Mouse (Mus musculus) heart, embryonic 14.5 days (tissue): Measurements from ENCODE around the gene Scamp2. TPM values are rescaled to one million over a fixed set of nuclear protein-coding genes. Genes with fewer than 3 reads are reported as not detected.

ENCODE experiments used
- ATAC-seq: fragments of 200-750 bp; cut with Nextera tagmentation; 2 replicates; pipeline ENCODE4 v1.8.0; 2017; ENCODE audit warnings: low read depth, moderate TSS enrichment; ENCODE audit not compliant: insufficient number of reproducible peaks, insufficient read depth, low FRiP score
- H3K27ac ChIP-seq, 2 experiments: fragments of 200-500 bp in 1 of 2; fragments of 300-500 bp in 1 of 2; sonication (generic) in 1 of 2; replicated peaks in 1 of 2; 2 replicates each; pipeline ENCODE4 v1.5.1; 2012 to 2014; ENCODE audit warnings: low read depth in 2 of 2, low read length in 2 of 2, control low read depth in 1 of 2, mild to moderate bottlenecking in 1 of 2, mixed read lengths in 1 of 2; ENCODE audit not compliant: control insufficient read depth in 1 of 2, insufficient read depth in 1 of 2
- H3K27me3 ChIP-seq: fragments of 300-500 bp; sonication (generic); 2 replicates; pipeline ENCODE4 v1.6.1; 2014; ENCODE audit warnings: mild to moderate bottlenecking, low read length, control low read depth; ENCODE audit not compliant: control insufficient read depth, insufficient read depth
- H3K36me3 ChIP-seq: fragments of 300-500 bp; sonication (generic); 2 replicates; pipeline ENCODE4 v1.6.1; 2014; ENCODE audit warnings: mild to moderate bottlenecking, control low read depth, low read length, mixed read lengths; ENCODE audit not compliant: control insufficient read depth, insufficient read depth
- H3K4me1 ChIP-seq, 2 experiments: fragments of 200-500 bp in 1 of 2; fragments of 300-500 bp in 1 of 2; sonication (generic) in 1 of 2; 2 replicates each; pipeline ENCODE4 v1.6.1; 2012 to 2014; ENCODE audit warnings: low read length in 2 of 2, control low read depth in 1 of 2, mixed read lengths in 1 of 2; ENCODE audit not compliant: control insufficient read depth in 2 of 2, insufficient read depth in 2 of 2
- H3K4me2 ChIP-seq: fragments of 300-500 bp; sonication (generic); 2 replicates; pipeline ENCODE4 v1.6.1; 2014; ENCODE audit warnings: mild to moderate bottlenecking, low read length
- H3K4me3 ChIP-seq, 2 experiments: fragments of 200-500 bp in 1 of 2; fragments of 300-500 bp in 1 of 2; sonication (generic) in 1 of 2; 2 replicates each; pipeline ENCODE4 v1.5.1; 2012 to 2014; ENCODE audit warnings: low read length in 2 of 2, mild to moderate bottlenecking in 2 of 2, control low read depth in 1 of 2, low read depth in 1 of 2, moderate library complexity in 1 of 2; ENCODE audit not compliant: control insufficient read depth in 1 of 2, insufficient read depth in 1 of 2
- H3K9ac ChIP-seq: fragments of 300-500 bp; sonication (generic); 2 replicates; pipeline ENCODE4 v1.6.1; 2014; ENCODE audit warnings: mild to moderate bottlenecking, low read length
- H3K9me3 ChIP-seq: fragments of 300-500 bp; sonication (generic); 2 replicates; pipeline ENCODE4 v1.6.1; 2016; ENCODE audit warnings: low read length, control low read depth; ENCODE audit not compliant: control insufficient read depth
- WGBS: fragments of 180-500 bp; shearing (Covaris S2); extraction: QIAGEN DNeasy Blood & Tissue Kit; methylation state at CpG from one replicate; pipeline ENCODE4 v1.1.7; 2014; 5-methylcytosine and 5-hydroxymethylcytosine counted together
- polyA plus RNA-seq: library from polyadenylated mRNA; unstranded; fragments of >200 nt; fragmentation: Nextera tagmentation; extraction: Ambion mirVana; gene quantifications from 2 replicates; pipeline ENCODE4 v1.2.1, GENCODE M21; 2014

The Scamp2 gene
- polyA plus RNA-seq: 56.5 and 58.7 TPM in 2 replicates

- ATAC-seq: peak; percentile 96
- 1% methylated on average over 37 of the region's 37 CpGs for WGBS
Measured at GRCm38 (mm10) chr9:57560861-57561710, at the start of gene Scamp2. Scamp2 (plus strand) TSS chr9:57560943.

GRCm38 (mm10) chr9:57517113-57517512 is 43.6 kb upstream of the Scamp2 start:
- Histone ChIP-seq H3K9ac (no peak overlapping the region), H3K27ac (no peak overlapping the region), H3K9me3 (no peaks in the 10 kb centered on the region), H3K4me3 (no peak overlapping the region), H3K27me3 (no peaks in the 10 kb centered on the region), H3K4me2 (no peak overlapping the region), H3K36me3 (no peaks in the 10 kb centered on the region), H3K4me1 (no peaks in the 10 kb centered on the region)
- ATAC-seq: no peak
- 8% methylated on average over 3 of the region's 3 CpGs for WGBS

More at GRCm38 (mm10) chr9:57560861-57561710, at the start of gene Scamp2:
- H3K9me3 ChIP-seq: no peaks in the 10 kb centered on the region
- peak within 1 kb of the TSS; percentile 95 for H3K4me2 ChIP-seq
- no peaks in the 10 kb centered on the region for H3K36me3 ChIP-seq
- peaks cover 11 to 30% of the 10 kb centered on the region in 2 experiments for H3K4me1 ChIP-seq
- peak within 1 kb of the TSS; percentile 73 for H3K9ac ChIP-seq
- peak within 1 kb of the TSS; percentile 64 to 97 for H3K4me3 ChIP-seq
- no peaks in the 10 kb centered on the region for H3K27me3 ChIP-seq
- peak within 1 kb of the TSS; percentile 34 to 84; a peak in 3 of 4 replicates for H3K27ac ChIP-seq

- whole genome bisulfite sequencing: 23% methylated on average over 16 of the region's 16 CpGs
- H3K4me2 ChIP-seq: peak overlapping the region; percentile 78
- H3K9ac ChIP-seq: peak overlapping the region; percentile 99
- peaks cover 3 to 21% of the 10 kb centered on the region in 2 experiments for H3K4me1 ChIP-seq
- H3K27ac ChIP-seq: peak overlapping the region; percentile 44 to 99
- H3K27me3 ChIP-seq: no peaks in the 10 kb centered on the region
- peak overlapping the region; percentile 91 to 98 for H3K4me3 ChIP-seq
- no peaks in the 10 kb centered on the region for H3K9me3 ChIP-seq
- 0 out of 2 replicates have a peak, but pooled peaks cover 6% of the 10 kb centered on the region for H3K36me3 ChIP-seq
- ATAC-seq: peak; percentile 22; the same call in 1 of the 2 replicates
Measured at GRCm38 (mm10) chr9:57520375-57521055, 40.2 kb upstream of the Scamp2 start.

GRCm38 (mm10) chr9:57521056-57521911 is 39.5 kb upstream of the Scamp2 start, which contains the start of gene Cox5a:
Cox5a (plus strand) TSS chr9:57521274.
- Histone ChIP-seq H3K4me1 (peaks cover 3 to 27% of the 10 kb centered on the region in 2 experiments), H3K27me3 (no peaks in the 10 kb centered on the region), H3K4me2 (peak within 1 kb of the TSS; percentile 78), H3K9ac (peak within 1 kb of the TSS; percentile 99), H3K36me3 (0 out of 2 replicates have a peak, but pooled peaks cover 10% of the 10 kb centered on the region), H3K9me3 (no peaks in the 10 kb centered on the region), H3K4me3 (peak within 1 kb of the TSS; percentile 91 to 98), H3K27ac (peak within 1 kb of the TSS; percentile 96 to 99)
- peak; percentile 96 for ATAC-seq
- under 1% methylated on average over 94 of the region's 95 CpGs for WGBS

- Histone ChIP-seq H3K9me3 (no peaks in the 10 kb centered on the region), H3K9ac (peak overlapping the region; percentile 99), H3K27me3 (no peaks in the 10 kb centered on the region), H3K4me1 (peaks cover 3 to 27% of the 10 kb centered on the region in 2 experiments), H3K27ac (peak overlapping the region; percentile 96 to 99), H3K36me3 (0 out of 2 replicates have a peak, but pooled peaks cover 10% of the 10 kb centered on the region), H3K4me3 (peak overlapping the region; percentile 91 to 98), H3K4me2 (peak overlapping the region; percentile 78)
- WGBS: 15% methylated on average over 7 of the region's 7 CpGs
- ATAC-seq: no peak
Measured at GRCm38 (mm10) chr9:57522114-57522860, 38.5 kb upstream of the Scamp2 start.

GRCm38 (mm10) chr9:57522861-57523246 is 37.9 kb upstream of the Scamp2 start:
- WGBS: 54% methylated on average over 4 of the region's 4 CpGs
- H3K4me2 ChIP-seq: peak overlapping the region; percentile 78
- H3K36me3 ChIP-seq: 0 out of 2 replicates have a peak, but pooled peaks cover 10% of the 10 kb centered on the region
- H3K9ac ChIP-seq: peak overlapping the region; percentile 99
- no peak overlapping the region for H3K27ac ChIP-seq
- H3K27me3 ChIP-seq: no peaks in the 10 kb centered on the region
- peak overlapping the region; percentile 91 to 98; a peak in 3 of 4 replicates for H3K4me3 ChIP-seq
- peaks cover 3 to 27% of the 10 kb centered on the region in 2 experiments for H3K4me1 ChIP-seq
- H3K9me3 ChIP-seq: no peaks in the 10 kb centered on the region
- ATAC-seq: no peak
